Mouse (Mus musculus): ENCODE data around the gene Ppp3ca.
A peak's percentile ranks its signal among the peaks of the same experiment; 100 is the strongest.

Ppp3ca gene

GRCm38 (mm10) chr3:136813886-136814285 is 144.0 kb downstream of the Ppp3ca start:
- no peak for DNase-seq (ENCODE audit: low read depth)

- no peak for DNase-seq (ENCODE audit: low read depth)
Observed at GRCm38 (mm10) chr3:136814916-136815315, 145.0 kb downstream of the Ppp3ca start.

DNA sequence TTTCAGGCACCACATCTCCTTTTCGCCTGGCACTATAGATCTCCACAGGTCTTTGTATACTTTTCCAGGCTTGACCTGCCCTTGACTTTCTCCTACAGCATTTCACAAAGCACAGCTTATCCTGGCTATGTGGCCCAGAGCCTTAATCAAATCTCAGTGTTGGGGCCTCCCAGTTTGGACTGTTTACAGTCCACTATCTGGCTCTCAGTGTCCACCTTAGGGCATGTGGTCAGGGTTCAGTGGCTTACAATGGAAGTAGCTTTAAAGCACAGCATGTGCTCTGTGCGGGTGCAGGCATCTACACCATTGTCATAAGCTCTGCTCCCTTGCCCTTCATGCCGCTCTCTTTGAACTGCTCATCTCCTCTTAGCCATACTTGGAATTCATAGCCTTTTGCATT is 146.4 kb downstream of the Ppp3ca start:
- no peak for DNase-seq (ENCODE audit: low read depth)

DNA sequence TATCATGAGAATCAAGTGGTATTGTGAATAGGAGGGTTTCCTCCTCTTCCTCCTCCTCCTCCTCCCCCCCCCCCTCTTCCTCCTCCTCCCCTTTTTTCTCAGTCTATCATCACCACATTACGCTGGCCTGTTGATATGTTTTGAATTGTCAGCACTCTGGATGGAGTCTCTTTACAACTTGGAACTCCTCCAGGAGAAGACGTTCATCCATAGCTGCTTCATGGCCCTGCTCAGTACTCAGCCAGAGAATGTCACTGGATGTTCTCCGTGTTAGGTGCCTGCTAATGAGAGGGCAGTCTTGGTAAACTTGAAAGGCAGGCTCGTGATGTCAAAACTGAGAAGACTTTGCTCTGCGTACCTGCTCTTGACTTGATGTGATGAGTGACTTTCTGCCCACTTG is 149.1 kb downstream of the Ppp3ca start:
- DNase-seq (ENCODE audit: low read depth): no peak

DNA sequence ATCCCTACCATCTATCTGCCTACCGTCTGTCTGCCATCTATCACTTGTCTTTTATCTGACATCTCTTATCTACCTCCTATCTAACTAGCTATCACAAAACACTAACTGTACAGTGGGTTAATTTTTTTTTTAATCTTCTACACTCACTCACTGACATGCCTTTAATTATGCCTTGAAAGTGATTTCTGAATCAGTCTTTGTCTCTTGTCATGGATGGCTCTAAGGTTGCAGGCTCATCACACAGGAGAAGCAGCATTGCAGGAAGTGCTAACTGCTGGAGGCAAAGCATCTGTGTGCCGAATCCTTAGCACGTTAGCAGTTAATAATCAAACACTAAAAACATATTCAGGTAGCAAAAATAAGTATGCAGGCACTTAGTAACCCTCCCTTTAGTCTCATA is 151.1 kb downstream of the Ppp3ca start:
- DNase-seq (ENCODE audit: low read depth): no peak

GRCm38 (mm10) chr3:136821993-136822392 is 152.1 kb downstream of the Ppp3ca start:
- no peak for DNase-seq (ENCODE audit: low read depth)

DNA sequence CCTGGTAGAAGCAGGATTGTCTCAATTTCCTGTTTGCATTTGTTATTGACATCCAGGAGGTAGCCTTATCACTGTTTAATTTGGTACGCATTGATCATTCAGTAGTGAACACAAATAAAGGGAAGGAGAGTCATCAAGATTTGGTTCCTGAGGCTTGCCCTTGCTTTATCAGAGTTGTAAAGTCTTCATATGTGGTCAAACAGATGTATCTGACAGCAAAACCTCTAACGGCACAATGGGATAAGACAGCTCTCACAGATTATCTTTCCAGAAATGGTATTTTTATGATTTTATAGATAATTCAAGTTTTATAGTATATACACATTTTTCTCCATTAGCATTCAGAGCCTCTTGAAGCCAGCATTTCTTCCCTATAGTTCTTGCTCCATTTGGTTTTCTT is 152.5 kb downstream of the Ppp3ca start:
- DNase-seq (ENCODE audit: low read depth): no peak

DNA sequence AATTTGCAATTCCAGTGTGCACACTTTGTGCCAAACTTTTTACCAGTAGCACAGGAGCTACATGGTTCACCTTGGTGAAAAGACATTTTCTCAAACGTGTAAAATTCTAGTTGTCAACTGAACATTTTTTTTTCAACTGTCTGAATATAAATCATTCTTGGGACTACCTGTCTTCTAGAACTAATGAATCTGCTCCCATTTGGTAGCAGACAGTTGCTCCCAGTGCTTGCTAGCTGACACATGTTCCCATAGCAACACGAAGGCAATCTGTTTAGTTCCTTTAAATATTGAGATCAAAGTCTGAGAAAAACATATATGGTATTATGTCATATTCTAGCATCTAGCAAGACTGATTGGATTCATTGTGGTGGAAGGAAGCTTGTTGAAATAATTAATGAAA is 158.5 kb downstream of the Ppp3ca start:
- no peak for DNase-seq (ENCODE audit: low read depth)

DNA sequence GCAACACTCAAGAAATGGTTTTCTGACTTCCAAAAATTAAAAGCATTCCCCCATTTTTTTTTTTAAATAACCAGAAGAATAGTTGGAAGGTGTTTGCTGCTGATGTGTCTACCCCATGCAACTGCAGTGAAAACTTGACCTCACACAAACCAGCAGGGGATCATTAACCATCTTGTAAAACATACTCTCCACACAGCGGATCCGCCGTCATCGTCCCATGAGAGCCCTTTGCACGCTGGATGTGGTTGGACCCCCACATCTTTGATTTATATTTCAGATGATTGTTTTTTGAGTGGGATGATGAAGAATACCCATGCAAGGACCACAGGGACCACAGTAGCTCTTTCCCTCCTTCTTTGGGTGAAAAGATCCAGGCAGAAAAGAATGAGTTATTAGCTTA is 159.2 kb downstream of the Ppp3ca start:
- no peak for DNase-seq (ENCODE audit: low read depth)

DNA sequence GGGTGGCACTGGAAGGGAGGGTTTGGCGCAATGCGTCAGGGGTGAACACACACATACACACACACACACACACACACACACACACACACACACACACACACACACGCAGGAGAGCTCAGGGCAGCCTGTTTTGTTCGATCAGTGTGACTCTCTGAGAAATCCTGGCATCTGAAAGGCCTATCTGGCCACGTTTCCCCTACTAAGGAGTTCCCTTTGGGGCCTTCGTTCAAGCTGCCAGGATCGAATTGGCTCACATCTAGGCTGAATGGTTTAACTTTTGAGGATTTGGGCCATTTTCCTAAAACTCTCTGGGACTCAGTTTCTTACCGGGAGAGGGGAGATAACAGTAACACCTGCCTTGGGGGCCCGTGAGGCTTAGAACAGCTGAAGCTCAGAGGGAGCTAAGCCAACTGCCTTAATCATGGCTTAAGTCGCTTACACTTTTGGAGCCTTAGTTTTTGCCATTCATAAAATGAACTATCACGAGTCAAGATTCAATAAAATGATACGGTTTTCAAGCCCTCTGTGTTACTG is 160.8 kb downstream of the Ppp3ca start:
- no peak for DNase-seq (ENCODE audit: low read depth)

GRCm38 (mm10) chr3:136833003-136833745 is 163.2 kb downstream of the Ppp3ca start:
- DNase-seq (ENCODE audit: low read depth): no peak

DNA sequence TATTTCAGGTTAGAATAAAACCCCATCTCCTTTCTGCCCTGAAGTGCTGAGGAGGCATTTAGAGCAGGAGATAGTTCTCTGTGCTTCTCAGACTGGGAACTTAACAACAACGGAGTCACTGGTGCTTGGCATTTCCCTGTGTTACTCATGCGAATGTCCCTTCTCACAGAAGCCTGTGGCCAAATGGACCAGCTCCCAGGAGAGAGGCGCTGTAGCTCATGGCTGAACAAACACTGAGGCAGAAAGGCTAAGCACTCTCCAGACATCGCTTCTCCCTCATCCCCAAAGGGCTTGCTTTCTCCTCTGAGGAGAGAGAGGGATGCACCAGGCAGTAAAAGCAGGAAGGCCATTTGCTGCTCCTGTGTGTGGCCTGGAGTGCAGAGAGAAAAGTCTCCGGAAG is 164.0 kb downstream of the Ppp3ca start:
- no peak for DNase-seq (ENCODE audit: low read depth)

DNA sequence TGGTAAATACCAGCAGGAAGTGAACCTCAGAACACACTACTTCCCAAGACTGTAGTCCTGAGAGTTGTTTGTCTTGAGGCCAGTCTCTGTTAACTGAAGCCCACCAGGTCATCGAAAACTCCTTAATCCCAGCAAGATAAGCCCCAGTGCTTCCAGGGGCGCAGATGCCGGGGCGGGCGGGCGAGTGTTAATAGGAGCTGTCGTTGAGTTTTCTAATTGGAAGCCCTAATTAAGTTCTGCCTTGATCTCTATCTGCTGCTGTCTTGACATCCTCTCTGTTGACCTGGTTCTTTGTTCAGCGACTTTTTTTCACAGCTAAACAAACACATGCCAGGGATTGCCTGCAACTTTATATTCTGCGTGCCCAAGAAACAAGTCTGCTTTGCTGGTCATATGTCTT is 165.9 kb downstream of the Ppp3ca start:
- DNase-seq (ENCODE audit: low read depth): no peak

DNA sequence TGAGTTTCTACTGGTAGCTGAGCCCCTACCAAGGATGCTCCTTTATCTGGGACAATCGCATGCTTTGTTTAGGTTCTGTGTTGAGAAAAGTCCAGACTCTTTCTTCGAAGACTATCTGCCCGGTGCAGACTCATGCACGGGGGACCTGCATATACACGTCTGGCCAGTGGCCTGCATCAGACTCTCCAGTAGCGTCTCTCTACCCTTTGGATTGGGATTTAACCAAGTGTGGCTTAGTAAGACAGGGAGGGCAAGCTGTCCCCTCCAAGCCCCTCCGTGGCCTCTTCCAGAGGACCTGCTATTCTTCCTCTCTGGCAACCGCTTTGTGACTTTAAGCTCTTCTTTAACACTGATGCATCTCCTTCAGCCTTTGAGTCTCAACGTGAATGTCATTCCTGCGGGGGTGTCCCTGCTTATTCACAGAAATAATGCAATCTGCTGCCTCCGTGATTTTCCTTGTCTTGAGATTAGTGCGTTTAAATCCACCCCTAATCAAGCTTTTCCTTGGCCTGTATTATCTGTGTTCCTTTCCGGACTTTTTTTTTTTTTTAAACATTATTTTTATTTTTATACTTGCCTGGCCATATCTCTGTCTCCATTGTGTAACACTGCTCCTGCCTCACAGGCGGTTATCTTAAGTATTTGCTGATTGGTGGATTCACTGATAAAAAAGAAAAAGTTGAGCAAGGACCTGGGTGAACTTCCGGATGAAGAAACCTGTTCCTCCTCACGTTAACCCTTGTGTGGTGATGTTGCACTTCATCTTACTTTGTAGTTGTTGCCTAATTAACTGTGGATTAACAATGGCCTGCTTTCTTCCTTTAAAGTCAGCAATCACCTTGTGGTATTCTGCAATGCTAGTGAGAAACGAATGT is 166.6 kb downstream of the Ppp3ca start:
- DNase-seq (ENCODE audit: low read depth): peak; percentile 13

DNA sequence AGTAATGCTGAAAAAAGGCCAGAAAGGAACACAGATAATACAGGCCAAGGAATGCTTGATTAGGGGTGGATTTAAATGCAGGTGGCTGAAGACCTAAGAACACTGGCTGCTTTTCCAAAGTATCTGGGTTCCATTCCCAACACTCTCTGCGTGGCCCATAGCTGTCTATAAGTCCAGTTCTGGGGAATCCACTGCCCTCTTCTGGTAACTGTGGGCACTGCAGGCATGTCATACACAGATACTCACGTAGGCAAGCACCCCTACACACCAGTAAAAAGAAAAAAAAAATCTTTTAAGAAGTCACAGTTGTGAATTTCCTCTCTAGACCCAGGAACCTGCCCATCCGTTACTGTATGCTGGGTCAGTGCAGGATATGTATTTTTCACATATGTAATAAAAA is 167.7 kb downstream of the Ppp3ca start:
- DNase-seq (ENCODE audit: low read depth): peak; percentile 43

- no peak for DNase-seq (ENCODE audit: low read depth)
Observed at GRCm38 (mm10) chr3:136841282-136841681, 171.4 kb downstream of the Ppp3ca start.

- DNase-seq (ENCODE audit: low read depth): no peak
Observed at GRCm38 (mm10) chr3:136842384-136842783, 172.5 kb downstream of the Ppp3ca start.

GRCm38 (mm10) chr3:136843811-136844491 is 174.0 kb downstream of the Ppp3ca start:
- DNase-seq (ENCODE audit: low read depth): no peak

DNA sequence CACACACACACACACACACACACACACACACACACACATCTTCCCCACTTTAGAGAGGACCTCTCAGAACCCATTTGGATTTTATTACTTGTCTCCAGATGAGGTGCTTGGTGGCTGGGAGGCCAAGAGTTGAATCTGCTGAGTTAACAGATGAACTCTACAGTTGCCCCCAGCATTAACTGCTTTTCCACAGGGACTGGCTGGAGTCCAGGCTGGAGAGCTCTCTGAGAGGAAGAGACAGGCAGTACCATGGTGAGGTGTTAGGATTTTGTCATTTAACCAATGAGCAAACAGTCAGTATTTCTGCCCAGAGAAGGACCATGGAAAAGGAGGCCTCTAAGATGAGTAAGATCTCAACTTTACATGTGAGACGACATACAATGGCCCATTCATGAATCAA is 179.1 kb downstream of the Ppp3ca start:
- DNase-seq (ENCODE audit: low read depth): no peak

DNA sequence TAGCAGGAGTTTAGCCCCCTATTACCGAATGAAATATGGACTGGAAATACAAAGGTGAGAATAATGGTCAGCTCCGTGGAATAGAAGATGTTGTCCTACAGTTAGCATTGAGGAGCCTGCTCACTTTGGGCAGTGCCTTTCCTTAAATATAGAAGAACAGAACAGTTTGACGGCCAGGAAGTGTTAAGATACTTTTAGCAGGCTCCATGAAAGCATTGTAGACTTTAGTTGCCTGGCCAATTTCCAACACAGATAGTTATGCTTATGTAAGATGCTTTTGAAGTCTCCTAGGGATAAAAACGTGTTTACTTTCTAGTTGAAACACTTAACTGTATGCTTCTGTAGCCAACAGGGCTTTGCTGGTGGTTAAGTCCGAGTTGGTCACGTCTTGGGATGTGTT is 183.0 kb downstream of the Ppp3ca start:
- DNase-seq (ENCODE audit: low read depth): no peak

DNA sequence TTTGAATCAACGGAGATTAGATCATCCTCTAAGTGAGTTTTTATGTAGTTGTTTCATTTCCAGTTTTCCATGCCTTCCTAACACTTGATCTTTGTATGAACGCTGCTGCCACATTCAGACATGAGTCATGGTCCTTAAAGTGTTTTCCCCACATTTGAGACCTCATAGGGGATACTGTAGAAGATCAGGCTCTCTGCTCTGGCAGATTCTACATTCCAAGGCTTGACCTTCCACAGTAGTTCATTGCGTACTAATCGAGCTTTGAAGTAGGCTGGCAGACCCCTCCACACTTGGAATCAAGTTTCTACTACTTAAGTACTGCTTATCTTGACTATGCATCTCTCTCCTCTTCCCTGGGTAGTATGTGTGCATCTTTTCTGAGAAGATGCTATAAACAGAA is 183.7 kb downstream of the Ppp3ca start:
- DNase-seq (ENCODE audit: low read depth): no peak

DNA sequence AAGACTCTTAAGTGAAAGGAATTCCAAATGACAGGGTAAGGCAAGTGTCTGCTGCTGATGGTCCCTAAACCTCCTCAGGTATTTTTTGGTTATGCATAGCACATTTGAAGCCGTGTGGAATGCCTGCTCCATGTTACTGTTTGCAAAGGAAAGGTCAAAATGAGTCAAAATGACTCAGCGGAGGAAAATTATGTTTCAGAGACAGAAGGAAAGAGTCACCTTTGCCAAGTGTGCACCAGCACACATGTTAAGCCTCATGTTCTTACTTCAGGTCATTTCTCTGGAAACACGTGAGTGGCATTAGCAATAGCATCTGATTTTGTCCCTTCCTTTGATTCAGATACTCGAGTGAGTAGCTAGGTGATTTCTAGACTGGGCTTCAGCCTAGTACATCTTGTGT is 186.1 kb downstream of the Ppp3ca start:
- no peak for DNase-seq (ENCODE audit: low read depth)

Data from c-Kit-positive CD71-positive TER-119-negative erythroid progenitor cells, embryonic 14.5 days (primary cell).